Mouse (Mus musculus) forebrain, embryonic 12.5 days (tissue): ENCODE data around the gene Scn4b. TPM values are rescaled to one million over a fixed set of nuclear protein-coding genes. Genes with fewer than 3 reads are reported as not detected.

Experiments
- ATAC-seq: fragments of 200-750 bp; cut with Nextera tagmentation; 2 replicates; pipeline ENCODE4 v1.8.0; 2017; ENCODE audit warnings: moderate TSS enrichment; ENCODE audit not compliant: low FRiP score
- H3K27ac ChIP-seq: fragments of 300-500 bp; sonication (generic); 2 replicates; pipeline ENCODE4 v1.5.1; 2016; ENCODE audit warnings: mild to moderate bottlenecking
- H3K27me3 ChIP-seq: fragments of 300-500 bp; sonication (generic); 2 replicates; pipeline ENCODE4 v1.6.1; 2016; ENCODE audit warnings: mild to moderate bottlenecking
- H3K36me3 ChIP-seq: fragments of 300-500 bp; sonication (generic); replicated peaks from 2 replicates; pipeline ENCODE4 v1.6.1; 2016; ENCODE audit warnings: mild to moderate bottlenecking
- H3K4me1 ChIP-seq: fragments of 300-500 bp; sonication (generic); 2 replicates; pipeline ENCODE4 v1.6.1; 2016
- H3K4me2 ChIP-seq: fragments of 300-500 bp; sonication (generic); 2 replicates; pipeline ENCODE4 v1.6.1; 2016; ENCODE audit warnings: mild to moderate bottlenecking, moderate library complexity
- H3K4me3 ChIP-seq: fragments of 300-500 bp; sonication (generic); replicated peaks from 2 replicates; pipeline ENCODE4 v1.5.1; 2016; ENCODE audit warnings: mild to moderate bottlenecking
- H3K9ac ChIP-seq: fragments of 300-500 bp; sonication (generic); 2 replicates; pipeline ENCODE4 v1.6.1; 2016; ENCODE audit warnings: mild to moderate bottlenecking
- H3K9me3 ChIP-seq: fragments of 300-500 bp; sonication (generic); 2 replicates; pipeline ENCODE4 v1.6.1; 2016
- WGBS: fragments of 180-500 bp; shearing (Covaris S2); methylation state at CpG from one replicate; pipeline ENCODE4 v1.1.7; 2016; 5-methylcytosine and 5-hydroxymethylcytosine counted together
- polyA plus RNA-seq: library from polyadenylated mRNA; unstranded; fragments of >200 nt; fragmentation: Nextera tagmentation; extraction: Ambion mirVana; gene quantifications from 2 replicates; pipeline ENCODE4 v1.2.1, GENCODE M21; 2016

Scn4b gene
- polyA plus RNA-seq, 1 experiment from 2014 or later = 0.23 TPM

DNA sequence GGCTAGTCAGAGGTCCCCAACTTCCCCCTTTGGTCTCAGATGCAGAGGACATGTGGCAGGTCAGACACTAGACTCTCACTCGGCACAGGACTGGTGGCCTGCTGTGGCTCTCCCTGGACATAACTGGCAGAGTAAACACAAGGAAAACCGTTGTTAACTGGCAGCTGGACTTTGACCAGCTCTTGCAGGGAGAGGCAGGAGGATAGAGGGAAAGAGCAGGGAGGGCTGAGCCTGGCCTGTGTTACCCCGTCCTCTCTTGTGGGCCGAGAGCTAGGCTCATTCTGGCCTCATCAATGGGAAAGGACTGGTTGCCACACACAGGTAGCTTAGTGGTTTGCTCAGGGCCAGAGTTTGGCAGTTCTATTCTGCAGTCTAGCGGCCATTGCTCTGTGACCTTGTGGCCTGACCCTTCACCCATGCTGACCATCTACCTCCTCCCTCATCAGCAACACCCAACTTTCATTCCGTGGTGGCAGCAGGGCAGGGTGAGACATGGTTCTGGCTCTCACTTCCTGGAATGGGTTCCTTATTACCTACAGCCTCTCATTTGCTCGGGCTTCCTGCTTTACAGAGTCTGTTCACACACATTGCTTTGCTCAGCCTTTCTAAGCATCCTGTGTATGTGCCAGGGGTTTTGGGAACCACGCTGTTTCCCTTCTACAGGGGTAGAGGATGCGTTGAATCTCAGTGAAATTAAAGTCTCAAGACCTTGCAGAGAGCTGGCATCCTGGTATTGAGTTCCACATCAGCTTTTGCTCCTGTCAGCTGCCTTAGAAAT, 64.0 kb downstream of the Scn4b start:
- 0 out of 2 replicates have a peak, but pooled peaks cover 4% of the 10 kb centered on the region for H3K27me3 ChIP-seq
- H3K4me3 ChIP-seq = no peak overlapping the region
- no peaks in the 10 kb centered on the region for H3K36me3 ChIP-seq
- no peak overlapping the region for H3K27ac ChIP-seq
- H3K4me2 ChIP-seq = no peak overlapping the region
- no peak overlapping the region for H3K9ac ChIP-seq
- H3K9me3 ChIP-seq = no peaks in the 10 kb centered on the region
- H3K4me1 ChIP-seq = no peaks in the 10 kb centered on the region
- 84% methylated on average over 9 of the region's 9 CpGs for WGBS
- ATAC-seq = no peak

Other genes starting within 250 kb of the Scn4b start
- 524 and 567 TPM in 2 replicates for gene Atp5l, start 217.7 kb upstream of the Scn4b start, polyA plus RNA-seq
- gene Ube4a, start 172.8 kb upstream of the Scn4b start, polyA plus RNA-seq = 33.2 and 33.4 TPM in 2 replicates
- gene Cd3g, start 158.0 kb upstream of the Scn4b start, polyA plus RNA-seq = 0.19 TPM in 1 of 2 replicates, not detected in the other
- gene Cd3d, start 156.6 kb upstream of the Scn4b start, polyA plus RNA-seq = not detected in 2 replicates
- not detected in 2 replicates for gene Cd3e, start 128.8 kb upstream of the Scn4b start, polyA plus RNA-seq
- gene Mpzl2, start 98.6 kb upstream of the Scn4b start, polyA plus RNA-seq = 1.2 and 1.5 TPM in 2 replicates
- gene Mpzl3, start 83.2 kb upstream of the Scn4b start, polyA plus RNA-seq = 1.7 and 2.4 TPM in 2 replicates
- gene Jaml, start 59.2 kb upstream of the Scn4b start, polyA plus RNA-seq = 0.15 TPM in 1 of 2 replicates, not detected in the other
- 3.0 and 3.1 TPM in 2 replicates for gene Scn2b, start 20.6 kb upstream of the Scn4b start, polyA plus RNA-seq
- 0.18 and 0.22 TPM in 2 replicates for gene BC049352, start 43.6 kb downstream of the Scn4b start, polyA plus RNA-seq
- gene Tmprss4, start 65.7 kb downstream of the Scn4b start, polyA plus RNA-seq = 0.11 and 0.47 TPM in 2 replicates
- gene Il10ra, start 130.8 kb downstream of the Scn4b start, polyA plus RNA-seq = 0.54 and 0.63 TPM in 2 replicates
- 0.08 TPM in 1 of 2 replicates, not detected in the other for gene Tmprss13, start 180.7 kb downstream of the Scn4b start, polyA plus RNA-seq
- gene Fxyd6, start 231.8 kb downstream of the Scn4b start, polyA plus RNA-seq = 206 TPM in 2 replicates